Mouse (Mus musculus): ENCODE results near the gene Ubox5.

GRCm38 (mm10) chr2:130556292-130556691, 73.5 kb downstream of the Ubox5 start:
- TF ChIP-seq CTCF (IDR thresholded peaks at IDR 0.05; ENCODE audit: low read depth, low read length) (no peak), POLR2A (IDR thresholded peaks at IDR 0.05; ENCODE audit: insufficient read depth, low read length) (no peak), EP300 (IDR thresholded peaks at IDR 0.05; ENCODE audit: insufficient read depth, low read depth, low read length) (no peak)

All from ES-Bruce4 (cell line).